Mouse (Mus musculus) gastrocnemius, adult 8-10 months (tissue): Measurements from ENCODE around the gene Mrps16. TPM values are rescaled to one million over a fixed set of nuclear protein-coding genes. Genes with fewer than 3 reads are reported as not detected.

Source experiments
- DNase-seq, 2 experiments: peaks; one replicate each; pipeline ENCODE4 v3.0.0; 2022; ENCODE audit warnings: low spot score in 2 of 2
- total RNA-seq, 4 experiments: library from RNA; stranded (reverse); gene quantifications; 2 replicates each; pipeline ENCODE4 v1.2.4; 2022

The Mrps16 gene
- total RNA-seq, 4 experiments from 2014 or later, result 50.4 to 57.5 (median 51.0) TPM

DNA sequence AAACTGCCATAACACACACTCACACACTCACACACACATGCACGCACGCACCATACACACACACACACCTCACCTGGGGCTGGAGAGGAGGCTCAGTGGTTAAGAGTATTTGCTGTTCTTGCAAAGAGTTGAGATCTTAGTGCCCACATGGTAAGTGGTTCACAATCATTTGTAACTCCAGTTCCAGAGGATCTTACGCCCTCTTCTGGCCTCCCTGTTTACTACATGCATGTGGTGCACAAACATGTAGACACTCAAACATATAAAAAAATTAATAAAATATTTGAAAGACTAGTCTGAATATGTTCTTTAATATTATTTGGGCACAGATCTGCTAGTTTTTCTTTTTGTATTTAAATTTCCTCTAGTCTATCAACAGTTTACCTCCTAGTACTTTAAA is 25.2 kb downstream of the Mrps16 start:
- DNase-seq, result no peak

DNA sequence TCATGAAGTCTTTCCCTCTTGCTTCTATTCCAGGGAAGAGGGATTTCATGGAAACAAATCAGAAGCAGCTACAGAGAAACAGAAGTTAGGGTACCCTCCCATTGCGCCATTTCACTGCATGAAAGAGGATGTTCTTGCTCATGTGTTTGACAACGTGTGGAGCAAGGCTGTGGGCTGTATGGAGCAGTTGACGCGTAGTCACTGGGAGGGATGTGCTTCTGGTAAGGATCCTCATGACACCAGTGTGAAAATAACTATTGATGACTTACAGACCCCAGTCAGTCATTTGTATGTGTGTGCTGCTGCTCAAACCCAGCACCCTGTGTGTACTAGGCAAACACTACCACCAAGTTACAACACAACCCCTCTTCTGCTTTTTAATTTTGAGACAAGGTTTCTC is 30.2 kb downstream of the Mrps16 start:
- DNase-seq, result no peak

GRCm38 (mm10) chr14:20347991-20348541 is 45.4 kb downstream of the Mrps16 start, which contains the start of the genes Ecd and Fam149b:
Ecd (minus strand) TSS chr14:20348121.
Fam149b (plus strand) TSS chr14:20348162.
- peak; percentile 86 for DNase-seq

GRCm38 (mm10) chr14:20347441-20347990 is 45.9 kb downstream of the Mrps16 start:
- DNase-seq, result no peak

- no peak for DNase-seq
Measured at GRCm38 (mm10) chr14:20345885-20346284, 47.5 kb downstream of the Mrps16 start.

- DNase-seq, result no peak
Measured at GRCm38 (mm10) chr14:20340866-20341265, 52.6 kb downstream of the Mrps16 start.

- DNase-seq, result no peak
Measured at GRCm38 (mm10) chr14:20340149-20340548, 53.3 kb downstream of the Mrps16 start.

DNA sequence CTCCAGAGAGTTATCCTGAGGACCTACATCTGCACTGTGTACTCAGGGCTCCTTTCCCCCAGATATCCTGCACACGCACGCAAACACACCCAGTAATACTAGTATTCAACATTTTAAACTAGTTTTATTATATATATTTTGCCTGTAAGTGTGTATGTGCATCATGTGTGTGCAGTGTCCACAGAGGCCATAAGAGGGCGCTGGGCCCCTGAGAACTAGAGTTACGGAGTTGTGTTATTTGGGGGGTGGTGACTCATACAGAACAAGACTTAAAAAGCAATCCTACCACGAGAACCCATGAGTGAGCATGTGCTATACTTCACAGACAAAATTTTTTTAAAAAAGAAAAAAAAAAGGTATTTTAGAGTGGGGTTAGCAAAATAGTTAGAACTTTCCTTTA is 54.0 kb downstream of the Mrps16 start:
- no peak for DNase-seq

Other genes with a start within 250 kb of the Mrps16 start
- 1 to 10 TPM in 1 of 4 experiments, under 1 TPM in 3; 0.36 to 1.1 (median 0.61) TPM for gene Kcnk5, start 211.8 kb downstream of the Mrps16 start, total RNA-seq
- not detected for gene Kcnk16, start 124.4 kb downstream of the Mrps16 start, total RNA-seq
- 10 to 100 TPM; 27.8 to 32.6 (median 28.4) TPM for gene Nudt13, start 98.9 kb downstream of the Mrps16 start, total RNA-seq
- gene Ecd, start 45.5 kb downstream of the Mrps16 start, total RNA-seq, result 10 to 100 TPM; 35.1 to 40.1 (median 37.5) TPM
- gene Fam149b, start 45.5 kb downstream of the Mrps16 start, total RNA-seq, result 10 to 100 TPM; 18.9 to 22.9 (median 21.4) TPM
- 10 to 100 TPM in 3 of 4 experiments, 1 to 10 TPM in 1; 8.8 to 12.0 (median 11.3) TPM for gene Dnajc9, start 4.7 kb downstream of the Mrps16 start, total RNA-seq
- gene Cfap70, start 58.6 kb upstream of the Mrps16 start, total RNA-seq, result under 1 TPM; 0.11 to 0.29 (median 0.21) TPM
- 10 to 100 TPM; 50.9 to 69.9 (median 56.2) TPM for gene Anxa7, start 86.5 kb upstream of the Mrps16 start, total RNA-seq
- 100 to 1,000 TPM; 250 to 371 (median 286) TPM for gene Mss51, start 103.3 kb upstream of the Mrps16 start, total RNA-seq
- 100 to 1,000 TPM; 187 to 242 (median 207) TPM for gene Ppp3cb, start 152.9 kb upstream of the Mrps16 start, total RNA-seq
- gene Usp54, start 247.4 kb upstream of the Mrps16 start, total RNA-seq, result 1 to 10 TPM; 2.4 to 6.4 (median 3.8) TPM